Mouse (Mus musculus): ENCODE measurements around the gene D730048I06Rik. TPM values are rescaled to one million over a fixed set of nuclear protein-coding genes. Genes with fewer than 3 reads are reported as not detected.

D730048I06Rik gene
- polyA plus RNA-seq, 2 experiments = not detected

- no peaks in the 10 kb centered on the region for H3K9me3 ChIP-seq (ENCODE audit: control insufficient read depth, low read length)
- DNase-seq (ENCODE audit: low read depth in 3 of 3, low spot score in 3 of 3) = no peak
Measured at GRCm38 (mm10) chr9:35740749-35741148, 49.2 kb downstream of the D730048I06Rik start, which contains the start of gene Gm17677. Gm17677 (plus strand) TSS chr9:35741049.

More at GRCm38 (mm10) chr9:35740749-35741148, 49.2 kb downstream of the D730048I06Rik start, which contains the start of gene Gm17677:
- no peak within 1 kb of the TSS for H3K9ac ChIP-seq (replicated peaks)
- H3K27me3 ChIP-seq (ENCODE audit: control insufficient read depth, insufficient read depth, low read length) = no peaks in the 10 kb centered on the region
- H3K4me1 ChIP-seq (replicated peaks; ENCODE audit: control insufficient read depth in 2 of 2, insufficient read depth in 2 of 2, low read length in 1 of 2) = no peaks in the 10 kb centered on the region
- H3K4me3 ChIP-seq (ENCODE audit: insufficient read depth in 1 of 2, low read depth in 2 of 2, low read length in 2 of 2) = no peak within 1 kb of the TSS
- H3K27ac ChIP-seq = no peak within 1 kb of the TSS
- no peak within 1 kb of the TSS for H3K4me2 ChIP-seq (ENCODE audit: low read depth)
- H3K36me3 ChIP-seq (replicated peaks; ENCODE audit: control insufficient read depth, insufficient read depth, low read depth) = no peaks in the 10 kb centered on the region
- ATAC-seq (ENCODE audit: insufficient read depth) = no peak
- no peak for TF ChIP-seq EP300 (IDR thresholded peaks at IDR 0.05; ENCODE audit: low read depth)
- no peak for TF ChIP-seq CTCF (IDR thresholded peaks at IDR 0.05; ENCODE audit: low read depth)

Other genes starting within 250 kb of the D730048I06Rik start
- 0.10 and 0.15 TPM in 2 replicates for gene Ddx25, start 231.6 kb downstream of the D730048I06Rik start, polyA plus RNA-seq (2012; rRNA removed)
- gene Ddx25, start 231.6 kb downstream of the D730048I06Rik start, polyA plus RNA-seq (2014; fragmentation: Nextera tagmentation; extraction: Ambion mirVana) = 0.17 and 0.19 TPM in 2 replicates
- 3.4 and 6.0 TPM in 2 replicates for gene Pus3, start 231.5 kb downstream of the D730048I06Rik start, polyA plus RNA-seq (2012; rRNA removed)
- gene Pus3, start 231.5 kb downstream of the D730048I06Rik start, polyA plus RNA-seq (2014; fragmentation: Nextera tagmentation; extraction: Ambion mirVana) = 7.2 and 7.7 TPM in 2 replicates
- 0.06 and 0.09 TPM in 2 replicates for gene Pate2, start 219.8 kb downstream of the D730048I06Rik start, polyA plus RNA-seq (2012; rRNA removed)
- 0.19 and 0.29 TPM in 2 replicates for gene Pate2, start 219.8 kb downstream of the D730048I06Rik start, polyA plus RNA-seq (2014; fragmentation: Nextera tagmentation; extraction: Ambion mirVana)
- 2.3 and 3.9 TPM in 2 replicates for gene Hyls1, start 219.7 kb downstream of the D730048I06Rik start, polyA plus RNA-seq (2012; rRNA removed)
- gene Hyls1, start 219.7 kb downstream of the D730048I06Rik start, polyA plus RNA-seq (2014; fragmentation: Nextera tagmentation; extraction: Ambion mirVana) = 8.6 and 9.1 TPM in 2 replicates
- not detected in 2 replicates for gene Pate4, start 178.2 kb downstream of the D730048I06Rik start, polyA plus RNA-seq (2012; rRNA removed)
- gene Pate4, start 178.2 kb downstream of the D730048I06Rik start, polyA plus RNA-seq (2014; fragmentation: Nextera tagmentation; extraction: Ambion mirVana) = not detected in 2 replicates
- gene Pate3, start 141.9 kb downstream of the D730048I06Rik start, polyA plus RNA-seq (2012; rRNA removed) = not detected in 2 replicates
- not detected in 2 replicates for gene Pate3, start 141.9 kb downstream of the D730048I06Rik start, polyA plus RNA-seq (2014; fragmentation: Nextera tagmentation; extraction: Ambion mirVana)
- gene Pate1, start 102.7 kb downstream of the D730048I06Rik start, polyA plus RNA-seq (2012; rRNA removed) = not detected in 2 replicates
- not detected in 2 replicates for gene Pate1, start 102.7 kb downstream of the D730048I06Rik start, polyA plus RNA-seq (2014; fragmentation: Nextera tagmentation; extraction: Ambion mirVana)
- not detected in 2 replicates for gene Gm17677, start 49.1 kb downstream of the D730048I06Rik start, polyA plus RNA-seq (2012; rRNA removed)
- gene Gm17677, start 49.1 kb downstream of the D730048I06Rik start, polyA plus RNA-seq (2014; fragmentation: Nextera tagmentation; extraction: Ambion mirVana) = not detected in 2 replicates
- gene Gm17727, start 12.0 kb downstream of the D730048I06Rik start, polyA plus RNA-seq (2012; rRNA removed) = not detected in 2 replicates
- not detected in 2 replicates for gene Gm17727, start 12.0 kb downstream of the D730048I06Rik start, polyA plus RNA-seq (2014; fragmentation: Nextera tagmentation; extraction: Ambion mirVana)
- not detected in 2 replicates for gene Gm27235, start within 50 bp of the D730048I06Rik start, polyA plus RNA-seq (2012; rRNA removed)
- gene Gm27235, start within 50 bp of the D730048I06Rik start, polyA plus RNA-seq (2014; fragmentation: Nextera tagmentation; extraction: Ambion mirVana) = not detected in 2 replicates
- gene 9230110F15Rik, start 54.0 kb upstream of the D730048I06Rik start, polyA plus RNA-seq (2012; rRNA removed) = not detected in 2 replicates
- not detected in 2 replicates for gene 9230110F15Rik, start 54.0 kb upstream of the D730048I06Rik start, polyA plus RNA-seq (2014; fragmentation: Nextera tagmentation; extraction: Ambion mirVana)
- gene 9230113P08Rik, start 118.3 kb upstream of the D730048I06Rik start, polyA plus RNA-seq (2012; rRNA removed) = not detected in 2 replicates
- gene 9230113P08Rik, start 118.3 kb upstream of the D730048I06Rik start, polyA plus RNA-seq (2014; fragmentation: Nextera tagmentation; extraction: Ambion mirVana) = not detected in 2 replicates